Mouse (Mus musculus) hindbrain, embryonic 15.5 days (tissue): ENCODE measurements around the gene Pax2. TPM values are rescaled to one million over a fixed set of nuclear protein-coding genes. Genes with fewer than 3 reads are reported as not detected.

ENCODE experiments used
- ATAC-seq: fragments of 200-750 bp; cut with Nextera tagmentation; 2 replicates; pipeline ENCODE4 v1.8.0; 2017; ENCODE audit warnings: low read depth, moderate number of reproducible peaks, moderate TSS enrichment; ENCODE audit not compliant: low FRiP score
- H3K27ac ChIP-seq: fragments of 300-500 bp; sonication (generic); replicated peaks from 2 replicates; pipeline ENCODE4 v1.5.1; 2015; ENCODE audit warnings: mild to moderate bottlenecking, inconsistent platforms
- H3K27me3 ChIP-seq: fragments of 300-500 bp; sonication (generic); 2 replicates; pipeline ENCODE4 v1.6.1; 2015; ENCODE audit warnings: control low read depth, inconsistent platforms
- H3K36me3 ChIP-seq: fragments of 300-500 bp; sonication (generic); 2 replicates; pipeline ENCODE4 v1.6.1; 2015; ENCODE audit warnings: control low read depth, inconsistent platforms
- H3K4me1 ChIP-seq: fragments of 300-500 bp; sonication (generic); replicated peaks from 2 replicates; pipeline ENCODE4 v1.6.1; 2015; ENCODE audit warnings: control low read depth, inconsistent platforms
- H3K4me2 ChIP-seq: fragments of 300-500 bp; sonication (generic); 2 replicates; pipeline ENCODE4 v1.6.1; 2015; ENCODE audit warnings: moderate library complexity, mild to moderate bottlenecking, inconsistent platforms
- H3K4me3 ChIP-seq: fragments of 300-500 bp; sonication (generic); 2 replicates; pipeline ENCODE4 v1.5.1; 2015; ENCODE audit warnings: mild to moderate bottlenecking, inconsistent platforms
- H3K9ac ChIP-seq: fragments of 300-500 bp; sonication (generic); 2 replicates; pipeline ENCODE4 v1.6.1; 2015; ENCODE audit warnings: inconsistent platforms
- H3K9me3 ChIP-seq: fragments of 300-500 bp; sonication (generic); 2 replicates; pipeline ENCODE4 v1.6.1; 2016; ENCODE audit warnings: control low read depth, inconsistent platforms
- WGBS: fragments of 180-500 bp; shearing (Covaris S2); methylation state at CpG from one replicate; pipeline ENCODE4 v1.1.7; 2015; 5-methylcytosine and 5-hydroxymethylcytosine counted together
- polyA plus RNA-seq: library from polyadenylated mRNA; unstranded; fragments of >200 nt; fragmentation: Nextera tagmentation; extraction: Ambion mirVana; gene quantifications from 2 replicates; pipeline ENCODE4 v1.2.1, GENCODE M21; 2015

Gene Pax2
- polyA plus RNA-seq, 1 experiment from 2014 or later, result 15.5 TPM

- H3K4me3 ChIP-seq, result peak overlapping the region; percentile 8; the same call in 1 of the 2 replicates
- peaks cover 14% of the 10 kb centered on the region for H3K4me1 ChIP-seq
- H3K27ac ChIP-seq, result 0 out of 2 replicates have a peak overlapping the region, but pooled peaks have one; percentile 20
- under 1% methylated on average over 48 of the region's 48 CpGs for WGBS
- no peaks in the 10 kb centered on the region for H3K9me3 ChIP-seq
- H3K9ac ChIP-seq, result no peak overlapping the region
- no peaks in the 10 kb centered on the region for H3K36me3 ChIP-seq
- peak overlapping the region; percentile 42 for H3K4me2 ChIP-seq
- peaks cover 82% of the 10 kb centered on the region for H3K27me3 ChIP-seq
- no peak for ATAC-seq
These were observed 14.6 kb upstream of the Pax2 start for GRCm38 (mm10) chr19:44741091-44741763.

- Histone ChIP-seq H3K36me3 (no peaks in the 10 kb centered on the region), H3K9me3 (no peaks in the 10 kb centered on the region), H3K4me2 (peak overlapping the region; percentile 42), H3K4me1 (peaks cover 14% of the 10 kb centered on the region), H3K9ac (no peak overlapping the region), H3K4me3 (peak overlapping the region; percentile 8; the same call in 1 of the 2 replicates), H3K27ac (0 out of 2 replicates have a peak overlapping the region, but pooled peaks have one; percentile 20), H3K27me3 (peaks cover 82% of the 10 kb centered on the region)
- no peak for ATAC-seq
- 0% methylated on average over 12 of the region's 13 CpGs for WGBS
These were observed 14.1 kb upstream of the Pax2 start for GRCm38 (mm10) chr19:44741764-44742127.

GRCm38 (mm10) chr19:44742131-44743020, 13.5 kb upstream of the Pax2 start:
- peak overlapping the region; percentile 42 for H3K4me2 ChIP-seq
- H3K4me1 ChIP-seq, result peaks cover 14% of the 10 kb centered on the region
- H3K9ac ChIP-seq, result no peak overlapping the region
- H3K36me3 ChIP-seq, result no peaks in the 10 kb centered on the region
- H3K9me3 ChIP-seq, result no peaks in the 10 kb centered on the region
- no peak overlapping the region for H3K4me3 ChIP-seq
- H3K27ac ChIP-seq, result no peak overlapping the region; the same call in 1 of the 2 replicates
- ATAC-seq, result 0 out of 2 replicates have a peak, but pooled peaks have one; percentile 23
- 1% methylated on average over 22 of the region's 22 CpGs for whole genome bisulfite sequencing
- peaks cover 80% of the 10 kb centered on the region for H3K27me3 ChIP-seq

GRCm38 (mm10) chr19:44743021-44743415, 12.8 kb upstream of the Pax2 start:
- WGBS, result 0% methylated on average over 2 of the region's 2 CpGs
- Histone ChIP-seq H3K27ac (no peak overlapping the region), H3K4me1 (peaks cover 14% of the 10 kb centered on the region), H3K36me3 (no peaks in the 10 kb centered on the region), H3K27me3 (peaks cover 79% of the 10 kb centered on the region), H3K9ac (no peak overlapping the region), H3K9me3 (no peaks in the 10 kb centered on the region), H3K4me3 (no peak overlapping the region), H3K4me2 (no peak overlapping the region)
- no peak for ATAC-seq

GRCm38 (mm10) chr19:44743961-44744520, 11.8 kb upstream of the Pax2 start:
- no peaks in the 10 kb centered on the region for H3K36me3 ChIP-seq
- 18% methylated on average over 2 of the region's 2 CpGs for WGBS
- H3K27ac ChIP-seq, result no peak overlapping the region
- no peak overlapping the region for H3K4me2 ChIP-seq
- no peak overlapping the region for H3K9ac ChIP-seq
- peaks cover 14% of the 10 kb centered on the region for H3K4me1 ChIP-seq
- H3K4me3 ChIP-seq, result no peak overlapping the region
- ATAC-seq, result no peak
- H3K9me3 ChIP-seq, result no peaks in the 10 kb centered on the region
- peaks cover 78% of the 10 kb centered on the region for H3K27me3 ChIP-seq

GRCm38 (mm10) chr19:44745741-44746140, 10.1 kb upstream of the Pax2 start:
- ATAC-seq, result no peak

GRCm38 (mm10) chr19:44746541-44747024, 9.3 kb upstream of the Pax2 start:
- no peak for ATAC-seq

More at GRCm38 (mm10) chr19:44745741-44746140, 10.1 kb upstream of the Pax2 start:
- WGBS, result 5% methylated on average over 6 of the region's 6 CpGs
- Histone ChIP-seq H3K27me3 (peaks cover 77% of the 10 kb centered on the region), H3K4me2 (0 out of 2 replicates have a peak overlapping the region, but pooled peaks have one; percentile 49), H3K27ac (no peak overlapping the region), H3K9me3 (no peaks in the 10 kb centered on the region), H3K4me3 (no peak overlapping the region), H3K9ac (no peak overlapping the region), H3K4me1 (peaks cover 20% of the 10 kb centered on the region), H3K36me3 (no peaks in the 10 kb centered on the region)

GRCm38 (mm10) chr19:44747471-44747870, 8.4 kb upstream of the Pax2 start:
- H3K27ac ChIP-seq, result peak overlapping the region; percentile 17; the same call in 1 of the 2 replicates
- H3K4me3 ChIP-seq, result no peak overlapping the region
- no peak overlapping the region for H3K9ac ChIP-seq
- H3K36me3 ChIP-seq, result no peaks in the 10 kb centered on the region
- H3K4me1 ChIP-seq, result peaks cover 13% of the 10 kb centered on the region
- no peaks in the 10 kb centered on the region for H3K9me3 ChIP-seq
- no peak for ATAC-seq
- 0 out of 2 replicates have a peak overlapping the region, but pooled peaks have one; percentile 46 for H3K4me2 ChIP-seq
- 11% methylated on average over 4 of the region's 4 CpGs for WGBS
- peaks cover 88% of the 10 kb centered on the region for H3K27me3 ChIP-seq

More at GRCm38 (mm10) chr19:44746541-44747024, 9.3 kb upstream of the Pax2 start:
- Histone ChIP-seq H3K36me3 (no peaks in the 10 kb centered on the region), H3K4me2 (peak overlapping the region; percentile 49), H3K9me3 (no peaks in the 10 kb centered on the region), H3K9ac (peak overlapping the region; percentile 11; the same call in 1 of the 2 replicates), H3K4me3 (peak overlapping the region; percentile 30), H3K4me1 (peaks cover 14% of the 10 kb centered on the region), H3K27ac (peak overlapping the region; percentile 48), H3K27me3 (peaks cover 82% of the 10 kb centered on the region)
- 1% methylated on average over 42 of the region's 42 CpGs for WGBS

GRCm38 (mm10) chr19:44748271-44748670, 7.6 kb upstream of the Pax2 start:
- Histone ChIP-seq H3K4me3 (peak overlapping the region; percentile 29; the same call in 1 of the 2 replicates), H3K4me1 (peaks cover 19% of the 10 kb centered on the region), H3K9me3 (no peaks in the 10 kb centered on the region), H3K9ac (no peak overlapping the region), H3K36me3 (no peaks in the 10 kb centered on the region), H3K4me2 (peak overlapping the region; percentile 46), H3K27me3 (peaks cover 91% of the 10 kb centered on the region), H3K27ac (peak overlapping the region; percentile 75)
- ATAC-seq, result no peak
- WGBS, result 1% methylated on average over 5 of the region's 5 CpGs

GRCm38 (mm10) chr19:44749061-44749990, 6.5 kb upstream of the Pax2 start:
- peak overlapping the region; percentile 29 for H3K4me3 ChIP-seq
- H3K4me2 ChIP-seq, result peak overlapping the region; percentile 46
- H3K36me3 ChIP-seq, result no peaks in the 10 kb centered on the region
- H3K9me3 ChIP-seq, result no peaks in the 10 kb centered on the region
- H3K27ac ChIP-seq, result peak overlapping the region; percentile 75
- WGBS, result 1% methylated on average over 18 of the region's 18 CpGs
- 0 out of 2 replicates have a peak overlapping the region, but pooled peaks have one; percentile 1 for H3K9ac ChIP-seq
- H3K27me3 ChIP-seq, result peaks cover 91% of the 10 kb centered on the region
- H3K4me1 ChIP-seq, result peaks cover 20% of the 10 kb centered on the region
- ATAC-seq, result no peak
